ENCODE assay signal across 8 mouse cellular contexts in genomic region chr6:100731996-100732375, GRCm38 (mm10). TPM values are rescaled to one million over a fixed set of nuclear protein-coding genes. Genes with fewer than 3 reads are reported as not detected.
A peak's percentile ranks its signal among the peaks of the same experiment; 100 is the strongest.
DNase-seq lines count a peak whose midpoint lies in the region; ATAC-seq lines count a peak whose summit lies in the region.

No protein-coding gene starts in this region.

- no peak overlapping the region for H3K9ac ChIP-seq in midbrain, embryonic 11.5 days (ENCODE audit: low read length)
- H3K9ac ChIP-seq in midbrain, embryonic 13.5 days (replicated peaks) = no peak overlapping the region
- no peak overlapping the region for H3K9ac ChIP-seq in embryonic facial prominence, embryonic 14.5 days (ENCODE audit: low read depth, low read length)

- no peak overlapping the region for H3K4me2 ChIP-seq in midbrain, embryonic 11.5 days
- H3K4me2 ChIP-seq in midbrain, embryonic 13.5 days (replicated peaks) = no peak overlapping the region
- peak overlapping the region; percentile 21 for H3K4me2 ChIP-seq in embryonic facial prominence, embryonic 14.5 days (ENCODE audit: low read depth, low read length)

- no peak for ATAC-seq in midbrain, embryonic 11.5 days (ENCODE audit: low FRiP score)
- no peak for ATAC-seq in midbrain, embryonic 13.5 days
- peak; percentile 60 for ATAC-seq in embryonic facial prominence, embryonic 14.5 days (ENCODE audit: low read depth)

- 82% methylated on average over 9 of the region's 9 CpGs for WGBS in midbrain, embryonic 11.5 days
- WGBS in midbrain, embryonic 13.5 days = 84% methylated on average over 9 of the region's 9 CpGs
- WGBS in embryonic facial prominence, embryonic 14.5 days = 31% methylated on average over 9 of the region's 9 CpGs

- H3K9me3 ChIP-seq in midbrain, embryonic 11.5 days (ENCODE audit: control insufficient read depth, low read length) = no peaks in the 10 kb centered on the region
- H3K9me3 ChIP-seq in midbrain, embryonic 13.5 days = no peaks in the 10 kb centered on the region
- no peaks in the 10 kb centered on the region for H3K9me3 ChIP-seq in embryonic facial prominence, embryonic 14.5 days (ENCODE audit: control insufficient read depth, low read length)

- intact Hi-C loops in heart, postnatal 14 days (cut with DNase I) = no loop called here

- no peaks in the 10 kb centered on the region for H3K27me3 ChIP-seq in midbrain, embryonic 11.5 days (ENCODE audit: control insufficient read depth, insufficient read depth, low read length)
- no peaks in the 10 kb centered on the region for H3K27me3 ChIP-seq in midbrain, embryonic 13.5 days
- no peaks in the 10 kb centered on the region for H3K27me3 ChIP-seq in embryonic facial prominence, embryonic 14.5 days (replicated peaks; ENCODE audit: control insufficient read depth, insufficient read depth, low read length)

- no peak overlapping the region for H3K4me3 ChIP-seq in midbrain, embryonic 11.5 days (ENCODE audit: low read depth, low read length)
- H3K4me3 ChIP-seq in midbrain, embryonic 13.5 days (replicated peaks) = no peak overlapping the region
- no peak overlapping the region for H3K4me3 ChIP-seq in embryonic facial prominence, embryonic 14.5 days (ENCODE audit: low read depth, low read length)

- H3K27ac ChIP-seq in midbrain, embryonic 11.5 days (ENCODE audit: low read depth, low read length) = no peak overlapping the region
- no peak overlapping the region for H3K27ac ChIP-seq in midbrain, embryonic 13.5 days
- H3K27ac ChIP-seq in embryonic facial prominence, embryonic 14.5 days (replicated peaks; ENCODE audit: low read depth, low read length) = peak overlapping the region; percentile 41

- H3K4me1 ChIP-seq in midbrain, embryonic 11.5 days (ENCODE audit: control insufficient read depth, insufficient read depth, low read length) = no peaks in the 10 kb centered on the region
- H3K4me1 ChIP-seq in midbrain, embryonic 13.5 days (replicated peaks) = no peaks in the 10 kb centered on the region
- H3K4me1 ChIP-seq in embryonic facial prominence, embryonic 14.5 days (ENCODE audit: control insufficient read depth, insufficient read depth, low read length) = peaks cover 28% of the 10 kb centered on the region

- H3K36me3 ChIP-seq in midbrain, embryonic 11.5 days (ENCODE audit: control insufficient read depth, insufficient read depth, low read length) = no peaks in the 10 kb centered on the region
- H3K36me3 ChIP-seq in midbrain, embryonic 13.5 days = no peaks in the 10 kb centered on the region
- peaks cover 22% of the 10 kb centered on the region for H3K36me3 ChIP-seq in embryonic facial prominence, embryonic 14.5 days (ENCODE audit: control insufficient read depth, insufficient read depth, low read length)

- peak; percentile 74 for DNase-seq in midbrain, embryonic 11.5 days (ENCODE audit: low spot score, missing footprints)
- DNase-seq in embryonic facial prominence, embryonic 14.5 days (ENCODE audit: low spot score) = peak; percentile 93
- peak; percentile 71 to 73 for DNase-seq in heart, postnatal 14 days
- peak; percentile 6 for DNase-seq in left cerebral cortex, adult 11 months (ENCODE audit: low spot score)
- peak; percentile 40 for DNase-seq in ovary, postnatal 36 days (ENCODE audit: low spot score)
- DNase-seq in embryo, embryonic 10 days (ENCODE audit: low spot score) = no peak
- DNase-seq in embryo, embryonic 9.5 days (ENCODE audit: extremely low spot score) = no peak

RNA-seq across cellular contexts. Expression of gene Gxylt2, which starts 27.5 kb away (rescaled TPM):
- polyA plus RNA-seq in midbrain, embryonic 11.5 days (2014; fragmentation: Nextera tagmentation; extraction: Ambion mirVana) = 3.3 and 3.8 TPM in 2 replicates
- 0.70 and 0.98 TPM in 2 replicates for polyA plus RNA-seq in midbrain, embryonic 13.5 days (2015; fragmentation: Nextera tagmentation; extraction: Ambion mirVana)
- 31.7 and 33.7 TPM in 2 replicates for polyA plus RNA-seq in embryonic facial prominence, embryonic 14.5 days (2014; fragmentation: Nextera tagmentation; extraction: Ambion mirVana)
- total RNA-seq in heart, postnatal 14 days (2021) = 1 to 10 TPM; 6.2 to 7.4 TPM

Comparison
In these comparisons a context has a peak if more than half of its experiments do, and no peak if none do; other contexts are left out.
1. DNase-seq: peak in midbrain, embryonic 11.5 days (single experiment), embryonic facial prominence, embryonic 14.5 days (single experiment), heart, postnatal 14 days (2 of 2), left cerebral cortex, adult 11 months (single experiment) and ovary, postnatal 36 days (single experiment); none in embryo, embryonic 10 days (single experiment) and embryo, embryonic 9.5 days (single experiment).